Mouse (Mus musculus): ENCODE results near the gene Sorl1. TPM values are rescaled to one million over a fixed set of nuclear protein-coding genes. Genes with fewer than 3 reads are reported as not detected.
A peak's percentile ranks its signal among the peaks of the same experiment; 100 is the strongest.

The Sorl1 gene
- polyA plus RNA-seq, 1 experiment from 2014 or later: 11.6 TPM

GRCm38 (mm10) chr9:42046248-42046647, 77.8 kb downstream of the Sorl1 start:
- Histone ChIP-seq H3K27me3 (no peaks in the 10 kb centered on the region), H3K27ac (no peak overlapping the region), H3K4me1 (no peaks in the 10 kb centered on the region), H3K4me2 (replicated peaks) (no peak overlapping the region), H3K4me3 (no peak overlapping the region), H3K36me3 (0 out of 2 replicates have a peak, but pooled peaks cover 7% of the 10 kb centered on the region), H3K9me3 (no peaks in the 10 kb centered on the region), H3K9ac (no peak overlapping the region)
- 91% methylated on average over 11 of the region's 11 CpGs for WGBS
- ATAC-seq (ENCODE audit: insufficient number of reproducible peaks, insufficient read depth, low FRiP score, low TSS enrichment): no peak

- Histone ChIP-seq H3K4me3 (no peak overlapping the region), H3K27ac (no peak overlapping the region), H3K36me3 (0 out of 2 replicates have a peak, but pooled peaks cover 7% of the 10 kb centered on the region), H3K4me2 (replicated peaks) (no peak overlapping the region), H3K9ac (no peak overlapping the region), H3K4me1 (peaks cover 5% of the 10 kb centered on the region), H3K27me3 (no peaks in the 10 kb centered on the region), H3K9me3 (no peaks in the 10 kb centered on the region)
- no peak for ATAC-seq (ENCODE audit: insufficient number of reproducible peaks, insufficient read depth, low FRiP score, low TSS enrichment)
- WGBS: 88% methylated on average over 8 of the region's 8 CpGs
These were observed 79.4 kb downstream of the Sorl1 start for GRCm38 (mm10) chr9:42044651-42045050.

GRCm38 (mm10) chr9:42043934-42044333, 80.2 kb downstream of the Sorl1 start:
- Histone ChIP-seq H3K9me3 (no peaks in the 10 kb centered on the region), H3K36me3 (0 out of 2 replicates have a peak, but pooled peaks cover 7% of the 10 kb centered on the region), H3K27me3 (no peaks in the 10 kb centered on the region), H3K9ac (no peak overlapping the region), H3K4me1 (peaks cover 12% of the 10 kb centered on the region), H3K4me2 (replicated peaks) (no peak overlapping the region), H3K4me3 (no peak overlapping the region), H3K27ac (no peak overlapping the region)
- 89% methylated on average over 8 of the region's 8 CpGs for WGBS
- no peak for ATAC-seq (ENCODE audit: insufficient number of reproducible peaks, insufficient read depth, low FRiP score, low TSS enrichment)

- Histone ChIP-seq H3K36me3 (no peaks in the 10 kb centered on the region), H3K4me3 (no peak overlapping the region), H3K9me3 (no peaks in the 10 kb centered on the region), H3K27me3 (no peaks in the 10 kb centered on the region), H3K9ac (no peak overlapping the region), H3K4me2 (replicated peaks) (no peak overlapping the region), H3K27ac (peak overlapping the region; percentile 67), H3K4me1 (peaks cover 18% of the 10 kb centered on the region)
- 44% methylated on average over 18 of the region's 18 CpGs for WGBS
- ATAC-seq (ENCODE audit: insufficient number of reproducible peaks, insufficient read depth, low FRiP score, low TSS enrichment): no peak
These were observed 84.8 kb downstream of the Sorl1 start for GRCm38 (mm10) chr9:42039000-42039992.

- Histone ChIP-seq H3K9ac (no peak overlapping the region), H3K27ac (no peak overlapping the region), H3K4me2 (replicated peaks) (no peak overlapping the region), H3K4me1 (peaks cover 25% of the 10 kb centered on the region), H3K27me3 (no peaks in the 10 kb centered on the region), H3K4me3 (no peak overlapping the region), H3K36me3 (no peaks in the 10 kb centered on the region), H3K9me3 (no peaks in the 10 kb centered on the region)
- WGBS: 95% methylated on average over 11 of the region's 11 CpGs
- no peak for ATAC-seq (ENCODE audit: insufficient number of reproducible peaks, insufficient read depth, low FRiP score, low TSS enrichment)
These were observed 87.2 kb downstream of the Sorl1 start for GRCm38 (mm10) chr9:42036885-42037284.

GRCm38 (mm10) chr9:42035995-42036394, 88.1 kb downstream of the Sorl1 start:
- no peaks in the 10 kb centered on the region for H3K27me3 ChIP-seq
- no peak overlapping the region for H3K4me3 ChIP-seq
- ATAC-seq (ENCODE audit: insufficient number of reproducible peaks, insufficient read depth, low FRiP score, low TSS enrichment): no peak
- H3K4me1 ChIP-seq: peaks cover 25% of the 10 kb centered on the region
- whole genome bisulfite sequencing: 70% methylated on average over 5 of the region's 5 CpGs
- H3K9ac ChIP-seq: no peak overlapping the region
- H3K4me2 ChIP-seq (replicated peaks): no peak overlapping the region
- no peaks in the 10 kb centered on the region; the same call in 1 of the 2 replicates for H3K36me3 ChIP-seq
- H3K27ac ChIP-seq: no peak overlapping the region
- H3K9me3 ChIP-seq: no peaks in the 10 kb centered on the region

- H3K27ac ChIP-seq: no peak overlapping the region
- H3K4me3 ChIP-seq: no peak overlapping the region
- H3K4me1 ChIP-seq: peaks cover 25% of the 10 kb centered on the region
- WGBS: 66% methylated on average over 12 of the region's 12 CpGs
- no peak for ATAC-seq (ENCODE audit: insufficient number of reproducible peaks, insufficient read depth, low FRiP score, low TSS enrichment)
- no peaks in the 10 kb centered on the region for H3K27me3 ChIP-seq
- no peak overlapping the region for H3K9ac ChIP-seq
- H3K9me3 ChIP-seq: no peaks in the 10 kb centered on the region
- H3K4me2 ChIP-seq (replicated peaks): no peak overlapping the region
- H3K36me3 ChIP-seq: no peaks in the 10 kb centered on the region; the same call in 1 of the 2 replicates
These were observed 88.8 kb downstream of the Sorl1 start for GRCm38 (mm10) chr9:42035213-42035765.

- H3K27me3 ChIP-seq: no peaks in the 10 kb centered on the region
- H3K4me1 ChIP-seq: peaks cover 15% of the 10 kb centered on the region
- 61% methylated on average over 9 of the region's 9 CpGs for WGBS
- no peak overlapping the region for H3K4me2 ChIP-seq (replicated peaks)
- H3K4me3 ChIP-seq: no peak overlapping the region
- H3K9ac ChIP-seq: no peak overlapping the region
- H3K36me3 ChIP-seq: no peaks in the 10 kb centered on the region; the same call in 1 of the 2 replicates
- ATAC-seq (ENCODE audit: insufficient number of reproducible peaks, insufficient read depth, low FRiP score, low TSS enrichment): no peak
- no peak overlapping the region for H3K27ac ChIP-seq
- H3K9me3 ChIP-seq: no peaks in the 10 kb centered on the region
These were observed 90.0 kb downstream of the Sorl1 start for GRCm38 (mm10) chr9:42034116-42034520.

GRCm38 (mm10) chr9:42033291-42034115, 90.6 kb downstream of the Sorl1 start:
- no peak for ATAC-seq (ENCODE audit: insufficient number of reproducible peaks, insufficient read depth, low FRiP score, low TSS enrichment)
- no peak overlapping the region for H3K4me3 ChIP-seq
- 47% methylated on average over 19 of the region's 19 CpGs for whole genome bisulfite sequencing
- no peaks in the 10 kb centered on the region for H3K9me3 ChIP-seq
- H3K4me2 ChIP-seq (replicated peaks): no peak overlapping the region
- H3K27me3 ChIP-seq: no peaks in the 10 kb centered on the region
- no peak overlapping the region for H3K27ac ChIP-seq
- H3K4me1 ChIP-seq: peaks cover 12% of the 10 kb centered on the region; the same call in 1 of the 2 replicates
- no peaks in the 10 kb centered on the region; the same call in 1 of the 2 replicates for H3K36me3 ChIP-seq
- H3K9ac ChIP-seq: no peak overlapping the region

- Histone ChIP-seq H3K4me3 (no peak overlapping the region), H3K27ac (no peak overlapping the region), H3K4me1 (peaks cover 8% of the 10 kb centered on the region; the same call in 1 of the 2 replicates), H3K4me2 (replicated peaks) (no peak overlapping the region), H3K9ac (no peak overlapping the region), H3K9me3 (no peaks in the 10 kb centered on the region), H3K36me3 (no peaks in the 10 kb centered on the region; the same call in 1 of the 2 replicates), H3K27me3 (no peaks in the 10 kb centered on the region)
- ATAC-seq (ENCODE audit: insufficient number of reproducible peaks, insufficient read depth, low FRiP score, low TSS enrichment): no peak
- 47% methylated on average over 9 of the region's 9 CpGs for WGBS
These were observed 91.7 kb downstream of the Sorl1 start for GRCm38 (mm10) chr9:42032419-42032818.

GRCm38 (mm10) chr9:42028807-42029206, 95.3 kb downstream of the Sorl1 start:
- Histone ChIP-seq H3K4me3 (no peak overlapping the region), H3K9ac (no peak overlapping the region), H3K27me3 (no peaks in the 10 kb centered on the region), H3K36me3 (no peaks in the 10 kb centered on the region; the same call in 1 of the 2 replicates), H3K4me2 (replicated peaks) (no peak overlapping the region), H3K9me3 (no peaks in the 10 kb centered on the region), H3K4me1 (peaks cover 11% of the 10 kb centered on the region; the same call in 1 of the 2 replicates), H3K27ac (no peak overlapping the region)
- 68% methylated on average over 4 of the region's 4 CpGs for WGBS
- no peak for ATAC-seq (ENCODE audit: insufficient number of reproducible peaks, insufficient read depth, low FRiP score, low TSS enrichment)

Data from embryonic facial prominence, embryonic 12.5 days (tissue).